Mouse (Mus musculus): Measurements from ENCODE around the gene Pde6g. TPM values are rescaled to one million over a fixed set of nuclear protein-coding genes. Genes with fewer than 3 reads are reported as not detected.

Pde6g gene
- polyA plus RNA-seq, 1 experiment from 2014 or later = 0.21 TPM

DNA sequence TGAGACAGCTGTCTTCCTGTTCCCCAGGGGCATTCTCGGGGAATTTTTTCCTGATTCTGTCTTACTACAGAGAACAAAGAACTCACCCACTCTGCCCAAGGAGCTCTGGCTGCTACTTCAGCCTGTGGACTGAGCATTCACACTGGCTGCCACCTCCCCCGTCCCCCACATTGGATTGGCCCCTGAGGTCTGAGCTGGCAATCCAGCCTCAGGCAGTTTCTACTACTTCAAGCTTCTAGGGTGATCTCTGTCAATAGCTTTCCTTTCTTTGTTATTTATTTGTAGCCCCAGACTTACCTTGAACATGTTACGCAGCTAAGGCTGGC is 39.5 kb upstream of the Pde6g start:
- Histone ChIP-seq H3K9ac (ENCODE audit: low read length) (peak overlapping the region; percentile 89), H3K27ac (ENCODE audit: low read length) (peak overlapping the region; percentile 47), H3K27me3 (ENCODE audit: control insufficient read depth, insufficient read depth, low read depth, low read length) (no peaks in the 10 kb centered on the region), H3K4me1 (replicated peaks; ENCODE audit: control insufficient read depth, insufficient read depth, low read length) (peaks cover 20% of the 10 kb centered on the region), H3K36me3 (ENCODE audit: control insufficient read depth, insufficient read depth, low read length) (peaks cover 25% of the 10 kb centered on the region), H3K4me2 (ENCODE audit: low read depth, low read length) (peak overlapping the region; percentile 87), H3K9me3 (ENCODE audit: control insufficient read depth, low read length) (no peaks in the 10 kb centered on the region), H3K4me3 (ENCODE audit: low read length) (peak overlapping the region; percentile 88)
- 20% methylated on average over 3 of the region's 3 CpGs for WGBS
- ATAC-seq (ENCODE audit: low read depth) = no peak

- under 1% methylated on average over 48 of the region's 48 CpGs for WGBS
- H3K36me3 ChIP-seq (ENCODE audit: control insufficient read depth, insufficient read depth, low read length) = peaks cover 30% of the 10 kb centered on the region
Measured at GRCm38 (mm10) chr11:120492024-120492877, 39.0 kb upstream of the Pde6g start.

GRCm38 (mm10) chr11:120491317-120492023 is 38.2 kb upstream of the Pde6g start, which contains the start of gene Slc25a10:
Gene Slc25a10 (plus strand): TSS chr11:120491840.
- peak within 1 kb of the TSS; percentile 89 for H3K9ac ChIP-seq (ENCODE audit: low read length)
- WGBS = under 1% methylated on average over 35 of the region's 35 CpGs
- H3K4me3 ChIP-seq (ENCODE audit: low read length) = peak within 1 kb of the TSS; percentile 88
- H3K4me2 ChIP-seq (ENCODE audit: low read depth, low read length) = peak within 1 kb of the TSS; percentile 87
- peak within 1 kb of the TSS; percentile 86 for H3K27ac ChIP-seq (ENCODE audit: low read length)
- no peaks in the 10 kb centered on the region for H3K27me3 ChIP-seq (ENCODE audit: control insufficient read depth, insufficient read depth, low read depth, low read length)
- peak; percentile 91 for ATAC-seq (ENCODE audit: low read depth)
- H3K9me3 ChIP-seq (ENCODE audit: control insufficient read depth, low read length) = no peaks in the 10 kb centered on the region
- H3K4me1 ChIP-seq (replicated peaks; ENCODE audit: control insufficient read depth, insufficient read depth, low read length) = peaks cover 20% of the 10 kb centered on the region
- H3K36me3 ChIP-seq (ENCODE audit: control insufficient read depth, insufficient read depth, low read length) = peaks cover 26% of the 10 kb centered on the region

More at GRCm38 (mm10) chr11:120492024-120492877, 39.0 kb upstream of the Pde6g start:
- H3K9ac ChIP-seq (ENCODE audit: low read length) = peak overlapping the region; percentile 89
- no peaks in the 10 kb centered on the region for H3K9me3 ChIP-seq (ENCODE audit: control insufficient read depth, low read length)
- no peaks in the 10 kb centered on the region for H3K27me3 ChIP-seq (ENCODE audit: control insufficient read depth, insufficient read depth, low read depth, low read length)
- ATAC-seq (ENCODE audit: low read depth) = peak; percentile 24
- H3K4me3 ChIP-seq (ENCODE audit: low read length) = peak overlapping the region; percentile 88
- peaks cover 20% of the 10 kb centered on the region for H3K4me1 ChIP-seq (replicated peaks; ENCODE audit: control insufficient read depth, insufficient read depth, low read length)
- H3K4me2 ChIP-seq (ENCODE audit: low read depth, low read length) = peak overlapping the region; percentile 87
- peak overlapping the region; percentile 86 for H3K27ac ChIP-seq (ENCODE audit: low read length)

GRCm38 (mm10) chr11:120490291-120491046 is 37.2 kb upstream of the Pde6g start:
- Histone ChIP-seq H3K4me2 (ENCODE audit: low read depth, low read length) (peak overlapping the region; percentile 87; the same call in 1 of the 2 replicates), H3K27ac (ENCODE audit: low read length) (peak overlapping the region; percentile 86), H3K9ac (ENCODE audit: low read length) (peak overlapping the region; percentile 89), H3K9me3 (ENCODE audit: control insufficient read depth, low read length) (no peaks in the 10 kb centered on the region), H3K4me3 (ENCODE audit: low read length) (no peak overlapping the region), H3K4me1 (replicated peaks; ENCODE audit: control insufficient read depth, insufficient read depth, low read length) (peaks cover 25% of the 10 kb centered on the region), H3K27me3 (ENCODE audit: control insufficient read depth, insufficient read depth, low read depth, low read length) (no peaks in the 10 kb centered on the region), H3K36me3 (ENCODE audit: control insufficient read depth, insufficient read depth, low read length) (peaks cover 17% of the 10 kb centered on the region)
- 31% methylated on average over 4 of the region's 4 CpGs for WGBS
- no peak for ATAC-seq (ENCODE audit: low read depth)

DNA sequence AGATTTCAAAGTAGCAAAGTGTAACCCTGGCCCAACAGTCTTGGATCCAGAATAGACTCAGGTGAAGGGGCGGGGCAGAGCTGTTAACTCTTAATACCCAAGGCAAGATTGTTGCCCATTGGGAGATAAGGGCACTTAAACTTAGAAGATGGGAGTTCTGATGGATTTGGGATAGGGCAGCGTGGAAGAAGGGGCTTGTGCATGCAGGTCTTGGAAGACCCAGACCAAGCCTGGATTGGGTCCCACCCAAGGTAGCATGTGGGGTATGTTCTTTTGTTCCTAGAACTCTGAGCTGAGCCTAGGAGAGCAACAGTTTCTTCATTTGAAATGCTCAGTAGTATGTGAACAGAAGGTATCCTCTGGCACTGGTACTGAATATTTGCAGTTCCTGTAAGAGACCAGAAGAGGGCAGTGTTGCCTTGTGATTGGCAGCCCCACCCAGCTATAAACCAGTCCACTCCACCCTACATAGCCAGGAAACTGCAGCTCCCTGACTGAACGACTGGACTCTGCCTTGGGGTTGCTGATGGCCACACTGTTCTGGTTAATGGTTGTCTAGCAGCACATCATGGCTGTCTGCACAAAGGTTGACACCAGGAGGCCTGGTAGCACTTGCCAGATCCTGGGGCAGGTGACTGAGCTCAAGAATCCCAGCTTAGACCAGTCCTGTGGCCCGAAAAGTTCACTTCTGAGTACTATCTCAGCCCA is 35.9 kb upstream of the Pde6g start:
- H3K9ac ChIP-seq (ENCODE audit: low read length) = no peak overlapping the region
- WGBS = 54% methylated on average over 4 of the region's 4 CpGs
- no peak overlapping the region for H3K27ac ChIP-seq (ENCODE audit: low read length)
- peak; percentile 26 for ATAC-seq (ENCODE audit: low read depth)
- peaks cover 29% of the 10 kb centered on the region for H3K4me1 ChIP-seq (replicated peaks; ENCODE audit: control insufficient read depth, insufficient read depth, low read length)
- H3K9me3 ChIP-seq (ENCODE audit: control insufficient read depth, low read length) = no peaks in the 10 kb centered on the region
- H3K36me3 ChIP-seq (ENCODE audit: control insufficient read depth, insufficient read depth, low read length) = peaks cover 11% of the 10 kb centered on the region
- no peak overlapping the region for H3K4me3 ChIP-seq (ENCODE audit: low read length)
- no peak overlapping the region for H3K4me2 ChIP-seq (ENCODE audit: low read depth, low read length)
- H3K27me3 ChIP-seq (ENCODE audit: control insufficient read depth, insufficient read depth, low read depth, low read length) = no peaks in the 10 kb centered on the region

GRCm38 (mm10) chr11:120488516-120488915 is 35.2 kb upstream of the Pde6g start:
- no peak overlapping the region for H3K9ac ChIP-seq (ENCODE audit: low read length)
- H3K27me3 ChIP-seq (ENCODE audit: control insufficient read depth, insufficient read depth, low read depth, low read length) = no peaks in the 10 kb centered on the region
- ATAC-seq (ENCODE audit: low read depth) = no peak
- H3K4me1 ChIP-seq (replicated peaks; ENCODE audit: control insufficient read depth, insufficient read depth, low read length) = peaks cover 34% of the 10 kb centered on the region
- no peaks in the 10 kb centered on the region for H3K9me3 ChIP-seq (ENCODE audit: control insufficient read depth, low read length)
- H3K36me3 ChIP-seq (ENCODE audit: control insufficient read depth, insufficient read depth, low read length) = peaks cover 11% of the 10 kb centered on the region
- no peak overlapping the region for H3K4me2 ChIP-seq (ENCODE audit: low read depth, low read length)
- H3K4me3 ChIP-seq (ENCODE audit: low read length) = no peak overlapping the region
- 71% methylated on average over 4 of the region's 4 CpGs for WGBS
- H3K27ac ChIP-seq (ENCODE audit: low read length) = no peak overlapping the region

- Histone ChIP-seq H3K9me3 (ENCODE audit: control insufficient read depth, low read length) (no peaks in the 10 kb centered on the region), H3K27me3 (ENCODE audit: control insufficient read depth, insufficient read depth, low read depth, low read length) (no peaks in the 10 kb centered on the region), H3K27ac (ENCODE audit: low read length) (no peak overlapping the region), H3K9ac (ENCODE audit: low read length) (peak overlapping the region; percentile 89), H3K4me1 (replicated peaks; ENCODE audit: control insufficient read depth, insufficient read depth, low read length) (peaks cover 19% of the 10 kb centered on the region), H3K4me3 (ENCODE audit: low read length) (peak overlapping the region; percentile 96), H3K4me2 (ENCODE audit: low read depth, low read length) (peak overlapping the region; percentile 95), H3K36me3 (ENCODE audit: control insufficient read depth, insufficient read depth, low read length) (peaks cover 26% of the 10 kb centered on the region)
- 5% methylated on average over 10 of the region's 10 CpGs for WGBS
- no peak for ATAC-seq (ENCODE audit: low read depth)
Measured at GRCm38 (mm10) chr11:120485251-120485650, 32.0 kb upstream of the Pde6g start.

DNA sequence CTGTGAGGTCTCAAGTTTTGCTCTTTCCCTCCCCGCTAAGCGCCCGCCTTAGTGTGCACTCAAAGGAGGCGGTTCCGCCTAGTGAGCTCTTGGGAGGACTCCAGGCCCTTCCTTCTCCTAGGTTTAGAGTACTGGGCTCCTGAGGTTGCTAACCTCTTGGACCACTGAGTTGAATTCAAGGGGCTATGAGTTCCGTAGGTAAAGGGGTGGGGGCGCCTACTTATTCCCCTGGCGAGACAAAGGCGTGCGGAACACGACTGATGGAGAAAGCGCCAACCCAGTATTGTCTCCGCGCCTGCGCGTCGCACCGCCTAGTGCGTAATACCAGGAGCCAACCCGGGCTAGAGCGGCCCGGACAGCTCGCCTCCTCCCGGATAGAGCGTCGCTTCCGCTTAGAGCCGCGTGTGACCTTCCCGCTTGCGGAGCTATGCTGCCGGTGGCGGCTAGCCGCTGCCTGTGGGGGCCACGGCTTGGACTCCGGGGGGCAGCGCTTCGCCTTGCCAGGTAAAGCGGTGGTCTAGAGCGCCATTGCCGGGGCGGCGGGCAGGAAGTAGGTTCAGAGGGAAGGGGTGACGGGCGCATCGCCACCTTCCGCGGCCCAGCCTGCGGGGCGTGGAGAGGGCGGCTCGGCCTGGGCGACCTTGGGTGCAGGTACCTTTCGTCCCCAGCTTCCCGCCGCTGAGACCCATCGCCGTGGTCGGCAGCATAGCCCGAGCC is 31.1 kb upstream of the Pde6g start, which contains the start of gene Mrpl12:
Gene Mrpl12 (plus strand): TSS at position 349 of the 717 bp plus-strand sequence.
- Histone ChIP-seq H3K27ac (ENCODE audit: low read length) (peak within 1 kb of the TSS; percentile 68), H3K4me1 (replicated peaks; ENCODE audit: control insufficient read depth, insufficient read depth, low read length) (peaks cover 17% of the 10 kb centered on the region), H3K36me3 (ENCODE audit: control insufficient read depth, insufficient read depth, low read length) (peaks cover 32% of the 10 kb centered on the region), H3K9ac (ENCODE audit: low read length) (peak within 1 kb of the TSS; percentile 89), H3K27me3 (ENCODE audit: control insufficient read depth, insufficient read depth, low read depth, low read length) (no peaks in the 10 kb centered on the region), H3K4me2 (ENCODE audit: low read depth, low read length) (peak within 1 kb of the TSS; percentile 95), H3K4me3 (ENCODE audit: low read length) (peak within 1 kb of the TSS; percentile 96), H3K9me3 (ENCODE audit: control insufficient read depth, low read length) (no peaks in the 10 kb centered on the region)
- ATAC-seq (ENCODE audit: low read depth) = peak; percentile 97
- under 1% methylated on average over 60 of the region's 60 CpGs for WGBS
